Mouse (Mus musculus): Measurements from ENCODE around the gene Clpx.
"Not testable (repeated sequence)": the region's sequence is repeated elsewhere in the genome, so short reads cannot be mapped to it uniquely, and the experiment has no call there.

Clpx gene

DNA sequence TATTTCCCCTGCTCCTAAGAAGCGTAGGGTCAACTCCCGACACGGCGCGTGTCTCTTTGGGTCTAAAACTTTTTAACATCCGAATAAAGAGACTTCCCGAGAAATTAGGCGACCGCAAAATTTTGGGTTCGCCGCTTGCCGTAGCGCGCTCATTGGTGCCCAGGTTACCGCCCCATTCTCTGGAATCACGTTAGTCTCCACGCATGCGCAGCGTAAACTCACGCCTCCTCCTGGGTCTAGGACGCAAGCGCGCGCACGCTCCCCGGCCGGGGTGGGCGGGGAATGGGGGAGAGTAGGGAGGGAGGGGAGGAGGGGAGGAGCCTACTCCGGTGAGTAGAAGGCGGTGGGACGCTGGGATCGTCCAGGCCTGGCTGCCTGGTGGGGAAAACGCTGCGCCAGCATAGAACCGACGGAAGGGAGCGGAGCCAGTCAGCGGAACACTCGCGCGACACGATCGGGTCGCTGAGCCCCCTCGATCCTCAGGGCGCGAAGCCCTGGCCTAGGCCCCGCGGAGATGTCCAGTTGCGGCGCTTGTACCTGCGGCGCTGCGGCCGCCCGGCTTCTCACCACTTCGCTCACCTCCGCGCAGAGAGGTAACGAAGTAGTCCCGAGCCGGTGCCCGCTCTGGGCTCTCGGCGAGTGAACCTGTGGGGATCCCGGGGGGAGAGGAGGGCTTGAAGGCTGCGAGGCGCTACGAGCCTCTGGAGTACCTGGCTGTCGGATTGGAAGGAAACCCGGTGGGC lies at the start of gene Clpx:
Gene Clpx (plus strand): TSS at position 288 of the 743 bp plus-strand sequence.
- peak; percentile 97 for DNase-seq

DNA sequence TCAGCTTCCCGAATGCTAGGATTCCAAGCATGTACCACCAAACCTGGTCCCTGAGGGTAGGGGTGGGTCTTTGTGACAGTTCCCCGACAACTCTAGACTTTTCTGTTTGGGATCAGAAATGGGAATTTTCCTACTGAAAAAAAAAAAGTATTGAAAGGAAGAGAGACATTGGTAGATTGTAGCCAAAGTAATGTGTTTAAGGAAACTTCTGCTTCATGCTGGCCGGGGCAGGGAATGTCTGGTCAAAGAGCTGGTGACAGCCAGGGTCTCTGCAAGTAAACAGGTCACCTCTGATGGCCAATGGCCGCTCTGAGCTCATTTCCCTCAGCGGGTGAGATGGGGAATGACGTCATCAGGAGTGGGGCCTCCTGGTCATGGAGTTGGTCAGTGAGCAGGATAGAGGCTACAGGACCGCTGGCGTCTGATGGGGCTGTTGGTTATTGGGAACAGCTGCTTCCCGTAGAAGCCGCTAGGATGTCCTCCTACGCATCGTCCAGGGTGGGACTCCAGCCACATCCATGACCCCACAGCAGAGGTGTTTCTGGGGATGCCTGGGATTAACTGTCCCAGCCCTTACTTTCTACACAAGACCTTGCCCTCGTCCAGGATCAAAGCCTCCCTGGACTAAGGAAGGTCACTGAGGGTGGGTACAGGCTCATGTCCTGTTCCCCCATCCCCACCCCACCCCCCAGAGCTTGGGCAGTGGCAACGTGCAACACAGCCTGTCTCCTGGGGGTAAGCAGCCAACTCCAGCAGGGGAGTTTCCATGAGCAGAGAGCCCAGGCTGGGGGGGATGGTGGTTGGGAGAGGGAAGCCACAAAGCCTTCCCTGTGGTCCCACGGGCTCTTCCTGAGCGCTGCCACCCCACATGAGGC lies 46.3 kb upstream of the Clpx start:
- no peak for DNase-seq

DNA sequence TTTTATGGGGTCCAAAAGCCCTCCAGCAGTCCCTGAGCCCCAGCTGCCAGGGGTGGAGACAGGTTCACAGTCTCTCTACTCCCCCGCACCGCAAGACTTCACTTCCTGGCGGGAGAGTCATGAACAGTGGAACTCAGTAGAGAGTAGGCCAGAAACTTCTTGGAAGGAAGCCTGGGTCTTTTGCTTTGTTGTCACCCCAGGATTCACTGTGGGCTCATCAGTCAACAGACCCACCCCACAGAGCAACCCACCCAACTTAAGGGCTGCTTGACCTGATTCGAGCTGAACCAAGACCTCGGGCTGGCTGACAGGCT lies 45.7 kb upstream of the Clpx start:
- no peak for DNase-seq

DNA sequence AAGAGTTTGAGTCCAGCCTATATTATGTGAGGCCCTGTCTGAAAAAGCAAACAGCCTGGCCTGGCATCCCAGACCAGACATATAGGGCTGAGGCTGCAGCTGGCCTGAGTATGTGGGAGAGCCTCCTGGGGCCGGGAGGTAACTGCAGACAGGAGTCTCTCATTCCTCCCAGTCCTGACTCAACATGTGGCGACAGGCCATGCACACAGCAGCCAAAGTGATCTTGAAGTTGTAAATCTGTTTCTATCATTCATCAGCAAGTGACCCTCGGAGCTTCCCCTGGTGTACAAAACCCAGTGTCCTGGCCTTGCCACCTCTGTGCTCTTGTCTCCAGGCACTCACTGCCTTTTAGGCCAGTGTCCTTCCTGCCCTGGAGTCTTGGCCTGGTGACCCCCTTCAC lies 42.0 kb upstream of the Clpx start:
- no peak for DNase-seq

DNA sequence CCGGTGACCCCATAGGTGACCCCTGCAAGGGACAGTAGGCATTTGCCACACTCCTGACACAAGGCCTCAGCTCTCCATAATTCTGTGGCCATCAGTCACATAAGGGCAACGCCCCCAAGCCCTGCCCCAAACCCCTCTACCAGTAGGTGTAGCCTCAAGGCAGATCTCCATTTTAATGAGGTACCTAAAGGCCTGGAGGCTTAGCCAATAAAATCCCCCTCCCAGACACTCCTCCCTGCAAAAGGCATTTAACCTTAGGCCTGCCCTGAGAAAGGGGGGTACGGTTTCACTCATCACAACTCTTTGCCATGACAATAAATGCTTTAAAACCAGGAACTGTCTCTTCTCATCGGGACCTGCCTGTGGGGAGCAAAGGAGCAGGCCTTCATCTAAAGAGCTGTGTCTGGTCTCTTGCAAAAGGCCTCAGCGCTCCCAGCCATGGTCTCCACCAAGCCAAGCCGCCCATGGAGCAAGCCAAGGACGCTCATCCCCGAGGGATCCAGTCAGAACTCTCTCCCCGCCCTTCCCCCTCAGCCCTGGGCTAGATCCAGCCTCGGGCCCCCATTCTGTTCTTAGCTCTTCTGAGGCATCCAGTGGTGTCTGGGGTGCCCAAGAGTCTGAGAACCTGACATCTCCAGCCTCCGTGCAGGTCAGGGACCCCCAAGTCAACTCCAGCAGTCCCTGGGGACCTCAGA lies 38.0 kb upstream of the Clpx start:
- DNase-seq: no peak

- no peak for DNase-seq
Measured at GRCm38 (mm10) chr9:65257218-65257910, 36.7 kb upstream of the Clpx start.

DNA sequence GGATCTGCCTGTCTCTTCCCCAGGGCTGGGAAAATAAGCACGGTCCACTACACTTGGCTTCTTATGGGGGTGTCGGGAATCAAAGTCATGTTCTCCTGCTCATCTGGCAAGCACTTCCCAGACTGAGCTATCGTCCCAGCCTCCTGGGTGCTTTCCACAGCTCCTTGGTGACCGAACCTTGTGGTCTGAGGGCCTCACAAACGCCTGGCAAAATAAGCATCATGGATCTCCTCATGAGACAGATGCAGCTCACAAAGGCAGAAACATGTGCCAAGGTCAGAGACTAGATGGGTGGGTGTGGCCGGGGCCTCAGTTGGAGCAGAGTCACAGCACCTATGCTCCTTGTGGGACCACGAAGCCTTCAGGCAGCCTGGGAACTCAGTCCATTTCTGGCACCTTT lies 34.7 kb upstream of the Clpx start:
- no peak for DNase-seq

- no peak for DNase-seq
Measured at GRCm38 (mm10) chr9:65261591-65262230, 32.3 kb upstream of the Clpx start.

GRCm38 (mm10) chr9:65262641-65263120 lies 31.4 kb upstream of the Clpx start:
- DNase-seq: no peak

DNA sequence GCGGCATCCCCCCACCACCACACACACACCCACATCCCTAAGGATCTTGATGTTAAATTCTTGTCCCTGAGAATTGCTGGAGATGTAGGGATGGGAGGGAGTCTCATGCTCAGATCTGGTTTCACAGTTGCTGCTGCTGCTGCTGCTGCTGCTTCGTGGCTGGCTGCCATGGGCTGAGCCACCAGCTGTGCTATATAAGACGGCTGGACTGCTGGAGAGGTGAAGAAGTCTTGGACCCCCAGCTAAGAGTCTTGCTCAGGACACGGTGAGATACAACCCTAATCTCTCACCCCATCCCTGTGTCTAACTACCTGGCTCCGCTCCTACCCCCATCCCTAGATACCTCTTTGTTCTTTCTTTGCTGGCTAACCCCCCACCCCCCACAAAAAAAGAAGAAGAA lies 29.1 kb upstream of the Clpx start, which contains the start of gene Cilp:
Gene Cilp (plus strand): TSS at position 222 of the 400 bp plus-strand sequence.
- DNase-seq: no peak

DNA sequence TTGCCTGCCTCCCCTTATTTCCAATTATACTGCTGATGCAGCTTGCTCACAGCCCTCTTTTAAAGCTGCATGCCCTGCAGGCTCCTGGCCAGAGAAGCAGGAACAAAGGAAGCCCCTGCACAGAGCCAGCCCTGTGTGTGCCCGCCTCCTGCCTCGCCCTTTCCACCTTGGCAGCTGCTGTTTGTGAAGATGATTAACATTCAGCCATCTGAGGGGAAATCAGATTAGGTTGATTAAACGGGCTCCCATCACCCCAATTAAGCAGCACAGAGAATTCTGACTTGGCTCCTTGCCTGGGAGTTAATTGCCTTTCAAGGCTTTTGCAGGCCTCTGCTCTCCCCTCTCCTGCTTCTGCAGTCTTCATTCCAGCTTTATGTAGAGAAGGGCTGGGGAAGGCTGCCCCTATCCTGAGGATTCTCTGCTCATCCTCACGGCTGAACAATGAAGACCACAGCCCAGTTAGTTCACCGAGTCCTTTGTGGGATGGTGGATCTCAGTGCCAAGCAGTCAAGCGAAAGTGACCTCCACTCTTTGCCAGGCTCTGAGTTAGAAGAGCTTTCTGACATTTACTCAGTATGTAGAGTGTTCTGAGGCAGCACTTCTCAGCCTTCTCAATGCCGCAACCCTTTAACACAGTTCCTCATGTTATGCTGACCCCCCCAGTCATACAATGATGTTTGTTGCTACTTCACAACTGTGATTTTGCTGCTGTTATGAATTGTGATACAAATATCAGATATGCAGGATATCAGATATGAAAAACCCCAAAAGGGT lies 26.1 kb upstream of the Clpx start:
- peak; percentile 40 for DNase-seq

- DNase-seq: peak; percentile 70
Measured at GRCm38 (mm10) chr9:65273048-65273809, 20.8 kb upstream of the Clpx start.

DNA sequence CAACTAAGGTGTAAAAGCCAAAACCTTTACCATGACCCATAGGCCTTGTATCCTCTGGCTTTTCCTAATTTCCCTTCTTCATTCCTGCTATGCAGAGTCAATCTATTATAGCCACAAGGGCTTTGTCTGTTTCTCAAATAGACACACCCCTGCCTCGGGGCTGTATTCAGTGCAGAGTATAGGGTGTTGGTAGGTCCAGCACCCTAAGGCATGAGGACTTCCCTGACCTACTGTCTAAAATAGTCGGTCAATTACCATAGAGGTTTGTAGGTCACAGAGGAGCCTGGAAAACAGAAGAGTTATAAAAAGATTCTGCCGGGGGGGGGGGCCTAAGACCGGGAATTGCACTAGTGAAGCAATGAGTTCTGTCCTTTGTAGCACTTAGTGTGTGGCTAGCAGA lies 20.2 kb upstream of the Clpx start:
- DNase-seq: no peak

- not testable (repeated sequence) for DNase-seq
Measured at GRCm38 (mm10) chr9:65274851-65275250, 19.2 kb upstream of the Clpx start.

DNA sequence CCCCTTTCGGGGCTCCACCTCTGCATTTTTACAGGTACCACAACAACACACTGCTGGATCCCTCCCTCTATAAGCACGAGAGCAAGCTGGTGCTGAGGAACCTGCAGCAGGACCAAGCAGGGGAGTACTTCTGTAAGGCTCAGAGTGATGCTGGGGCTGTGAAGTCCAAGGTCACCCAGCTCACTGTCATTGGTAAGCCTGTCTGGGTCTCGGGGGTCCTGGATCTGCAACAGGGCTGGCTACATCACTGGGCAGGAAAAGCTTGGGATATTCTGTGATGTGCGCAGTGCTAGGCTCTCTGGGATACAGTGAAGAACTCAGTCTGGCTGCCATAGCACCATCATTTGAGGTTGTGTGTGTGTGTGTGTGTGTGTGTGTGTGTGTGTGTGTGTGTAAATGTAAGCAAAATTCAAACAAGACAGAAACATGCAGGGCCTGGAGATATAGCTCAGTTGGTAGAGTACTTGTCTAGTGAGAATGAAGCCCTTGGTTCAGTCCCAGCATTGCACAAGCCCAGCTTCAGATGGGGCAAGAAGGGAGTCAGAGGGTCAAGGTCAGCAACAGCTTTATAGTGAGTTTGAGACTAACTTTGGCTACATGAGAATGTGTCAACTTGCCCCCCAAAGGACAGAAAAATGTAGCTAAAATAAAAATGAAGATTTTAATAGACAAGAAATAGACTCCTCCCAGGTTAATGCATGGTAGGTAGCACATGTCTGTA lies 18.1 kb upstream of the Clpx start:
- no peak for DNase-seq

GRCm38 (mm10) chr9:65281536-65282151 lies 12.4 kb upstream of the Clpx start:
- DNase-seq: no peak

DNA sequence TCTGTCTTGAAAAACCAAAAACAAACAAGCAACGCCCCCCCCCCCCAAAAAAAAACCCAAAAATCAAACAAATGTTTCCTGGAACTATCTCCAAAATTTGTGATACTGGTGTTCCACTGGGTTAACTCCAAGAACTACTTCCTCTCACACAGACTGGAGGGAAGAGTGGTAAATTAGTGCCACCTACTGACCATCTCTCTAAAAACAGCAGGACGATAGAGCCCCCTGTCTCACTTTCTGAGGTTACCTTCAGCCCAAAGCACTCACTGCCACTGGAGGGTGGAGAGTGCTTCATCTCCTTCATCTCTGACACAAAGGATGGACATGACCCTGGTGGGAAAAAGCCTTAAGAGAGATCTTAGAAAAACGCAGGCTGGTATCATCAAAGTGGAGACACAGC lies 10.8 kb upstream of the Clpx start:
- no peak for DNase-seq

DNA sequence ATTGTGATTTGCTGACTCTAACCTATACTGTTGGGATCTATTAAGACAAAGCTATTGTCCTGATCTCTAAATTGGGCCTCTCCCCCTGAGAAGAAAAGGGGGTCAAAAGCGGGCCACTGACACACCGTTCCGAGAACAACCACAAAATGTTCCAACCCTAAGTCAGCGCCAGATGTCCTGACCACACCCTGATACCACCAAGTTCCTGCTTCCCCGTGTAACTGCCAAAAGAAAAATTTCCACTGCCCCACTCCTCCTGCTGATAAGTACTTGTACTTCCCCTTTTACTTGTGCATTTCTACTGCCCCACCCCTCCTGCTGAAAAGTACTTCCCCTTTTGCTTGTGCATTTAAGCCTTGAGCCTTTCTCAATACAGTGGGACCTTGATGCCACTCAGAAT lies 5.8 kb upstream of the Clpx start:
- DNase-seq: not testable (repeated sequence)

GRCm38 (mm10) chr9:65289988-65290387 lies 4.1 kb upstream of the Clpx start:
- DNase-seq: peak; percentile 76

DNA sequence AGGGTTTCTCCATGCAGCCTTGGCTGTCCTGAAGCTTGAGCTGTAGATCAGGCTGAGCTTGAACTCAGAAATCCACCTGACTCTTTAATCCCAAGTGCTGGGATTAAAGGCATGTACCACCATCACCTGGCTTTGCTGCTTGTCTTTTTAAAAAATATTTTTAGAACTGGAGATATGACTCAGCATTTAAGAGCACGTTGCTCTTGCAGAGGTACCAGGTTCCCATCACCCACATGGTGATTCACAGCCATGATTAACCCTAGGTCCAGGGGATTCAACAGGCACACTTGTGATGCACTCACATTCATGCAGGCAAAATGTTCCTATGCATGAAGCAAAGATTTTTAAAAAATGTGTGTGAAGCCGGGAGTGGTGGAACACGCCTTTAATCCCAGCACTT lies 1.6 kb upstream of the Clpx start:
- DNase-seq: no peak

Data from kidney, adult 11 months (tissue).